Mouse (Mus musculus) midbrain, embryonic 16.5 days (tissue): ENCODE results near the gene Npw. TPM values are rescaled to one million over a fixed set of nuclear protein-coding genes. Genes with fewer than 3 reads are reported as not detected.
"Not testable (repeated sequence)": the region's sequence is repeated elsewhere in the genome, so short reads cannot be mapped to it uniquely, and the experiment has no call there.

Source experiments
- ATAC-seq: fragments of 200-750 bp; cut with Nextera tagmentation; 2 replicates; pipeline ENCODE4 v1.8.0; 2017; ENCODE audit warnings: moderate TSS enrichment
- H3K27ac ChIP-seq: fragments of 300-500 bp; sonication (generic); 2 replicates; pipeline ENCODE4 v1.5.1; 2014; ENCODE audit warnings: mild to moderate bottlenecking, low read length, mixed read lengths
- H3K27me3 ChIP-seq: fragments of 300-500 bp; sonication (generic); 2 replicates; pipeline ENCODE4 v1.6.1; 2014; ENCODE audit warnings: low read depth, low read length, mixed read lengths; ENCODE audit not compliant: control insufficient read depth, insufficient read depth
- H3K36me3 ChIP-seq: fragments of 300-500 bp; sonication (generic); 2 replicates; pipeline ENCODE4 v1.6.1; 2014; ENCODE audit warnings: mild to moderate bottlenecking, low read length, moderate library complexity, mixed read lengths; ENCODE audit not compliant: control insufficient read depth, insufficient read depth
- H3K4me1 ChIP-seq: fragments of 300-500 bp; sonication (generic); 2 replicates; pipeline ENCODE4 v1.6.1; 2014; ENCODE audit warnings: mild to moderate bottlenecking, low read length, mixed read lengths; ENCODE audit not compliant: control insufficient read depth, insufficient read depth
- H3K4me2 ChIP-seq: fragments of 300-500 bp; sonication (generic); 2 replicates; pipeline ENCODE4 v1.6.1; 2014; ENCODE audit warnings: mild to moderate bottlenecking, low read length, mixed read lengths
- H3K4me3 ChIP-seq: fragments of 300-500 bp; sonication (generic); 2 replicates; pipeline ENCODE4 v1.5.1; 2014; ENCODE audit warnings: low read depth, mild to moderate bottlenecking, low read length, moderate library complexity, mixed read lengths
- H3K9ac ChIP-seq: fragments of 300-500 bp; sonication (generic); 2 replicates; pipeline ENCODE4 v1.6.1; 2014; ENCODE audit warnings: low read depth, low read length, mixed read lengths
- H3K9me3 ChIP-seq: fragments of 300-500 bp; sonication (generic); replicated peaks from 2 replicates; pipeline ENCODE4 v1.6.1; 2014; ENCODE audit warnings: mild to moderate bottlenecking, low read length, mixed read lengths; ENCODE audit not compliant: control insufficient read depth, poor library complexity, severe bottlenecking
- WGBS: fragments of 180-500 bp; shearing (Covaris S2); extraction: QIAGEN DNeasy Blood & Tissue Kit; methylation state at CpG from one replicate; pipeline ENCODE4 v1.1.7; 2014; 5-methylcytosine and 5-hydroxymethylcytosine counted together
- polyA plus RNA-seq: library from polyadenylated mRNA; unstranded; fragments of >200 nt; fragmentation: Nextera tagmentation; extraction: Ambion mirVana; gene quantifications from 2 replicates; pipeline ENCODE4 v1.2.1, GENCODE M21; 2015

Gene Npw
- polyA plus RNA-seq, 1 experiment from 2014 or later = 0.90 TPM

GRCm38 (mm10) chr17:24676877-24677276 lies 18.6 kb upstream of the Npw start:
- Histone ChIP-seq H3K27ac (no peak overlapping the region), H3K4me1 (peaks cover 9% of the 10 kb centered on the region), H3K9me3 (no peaks in the 10 kb centered on the region), H3K9ac (no peak overlapping the region), H3K36me3 (peaks cover 40% of the 10 kb centered on the region), H3K4me2 (no peak overlapping the region), H3K4me3 (no peak overlapping the region), H3K27me3 (no peaks in the 10 kb centered on the region)
- ATAC-seq = no peak
- 97% methylated on average over 5 of the region's 5 CpGs for WGBS

- Histone ChIP-seq H3K9me3 (no peaks in the 10 kb centered on the region), H3K27ac (no peak overlapping the region), H3K36me3 (peaks cover 40% of the 10 kb centered on the region), H3K4me1 (peaks cover 16% of the 10 kb centered on the region), H3K4me2 (no peak overlapping the region), H3K9ac (no peak overlapping the region), H3K27me3 (no peaks in the 10 kb centered on the region), H3K4me3 (no peak overlapping the region)
- 49% methylated on average over 2 of the region's 2 CpGs for WGBS
- no peak for ATAC-seq
Observed at GRCm38 (mm10) chr17:24676187-24676586, 17.9 kb upstream of the Npw start.

- no peak for ATAC-seq
- H3K9me3 ChIP-seq = no peaks in the 10 kb centered on the region
- H3K9ac ChIP-seq = no peak overlapping the region
- H3K4me1 ChIP-seq = peaks cover 26% of the 10 kb centered on the region
- H3K36me3 ChIP-seq = peaks cover 25% of the 10 kb centered on the region
- H3K27me3 ChIP-seq = no peaks in the 10 kb centered on the region
- H3K27ac ChIP-seq = no peak overlapping the region
- no peak overlapping the region for H3K4me3 ChIP-seq
- H3K4me2 ChIP-seq = no peak overlapping the region
- 79% methylated on average over 7 of the region's 7 CpGs for WGBS
Observed at GRCm38 (mm10) chr17:24674277-24674676, 16.0 kb upstream of the Npw start.

- Histone ChIP-seq H3K4me2 (peak overlapping the region; percentile 5; the same call in 1 of the 2 replicates), H3K27me3 (no peaks in the 10 kb centered on the region), H3K4me1 (peaks cover 30% of the 10 kb centered on the region), H3K36me3 (peaks cover 8% of the 10 kb centered on the region), H3K27ac (no peak overlapping the region), H3K4me3 (no peak overlapping the region), H3K9ac (no peak overlapping the region), H3K9me3 (no peaks in the 10 kb centered on the region)
- ATAC-seq = no peak
- 42% methylated on average over 5 of the region's 5 CpGs for WGBS
Observed at GRCm38 (mm10) chr17:24672141-24672540, 13.9 kb upstream of the Npw start.

GRCm38 (mm10) chr17:24671346-24671745 lies 13.1 kb upstream of the Npw start:
- Histone ChIP-seq H3K27ac (no peak overlapping the region), H3K9me3 (no peaks in the 10 kb centered on the region), H3K4me3 (no peak overlapping the region), H3K36me3 (0 out of 2 replicates have a peak, but pooled peaks cover under 1% of the 10 kb centered on the region), H3K27me3 (no peaks in the 10 kb centered on the region), H3K4me2 (peak overlapping the region; percentile 85), H3K9ac (peak overlapping the region; percentile 45; the same call in 1 of the 2 replicates), H3K4me1 (peaks cover 30% of the 10 kb centered on the region)
- WGBS = 79% methylated on average over 5 of the region's 5 CpGs
- ATAC-seq = no peak

- Histone ChIP-seq H3K27me3 (no peaks in the 10 kb centered on the region), H3K4me2 (peak overlapping the region; percentile 85), H3K9ac (peak overlapping the region; percentile 98), H3K27ac (peak overlapping the region; percentile 89), H3K4me1 (peaks cover 30% of the 10 kb centered on the region), H3K36me3 (no peaks in the 10 kb centered on the region), H3K9me3 (no peaks in the 10 kb centered on the region), H3K4me3 (peak overlapping the region; percentile 98)
- WGBS = 13% methylated on average over 8 of the region's 8 CpGs
- ATAC-seq = no peak
Observed at GRCm38 (mm10) chr17:24670246-24670844, 12.1 kb upstream of the Npw start.

- peak within 1 kb of the TSS; percentile 98 for H3K9ac ChIP-seq
- ATAC-seq = peak; percentile 98
Observed at GRCm38 (mm10) chr17:24669545-24670245, 11.4 kb upstream of the Npw start, which contains the start of gene Zfp598. Gene Zfp598, plus strand, starts transcription at chr17:24669687.

GRCm38 (mm10) chr17:24669214-24669544 lies 10.9 kb upstream of the Npw start:
- 13% methylated on average over 15 of the region's 15 CpGs for WGBS
- not testable (repeated sequence) for H3K9me3 ChIP-seq, H3K36me3 ChIP-seq, ATAC-seq, H3K27me3 ChIP-seq
- Histone ChIP-seq H3K27ac (peak overlapping the region; percentile 89), H3K4me2 (peak overlapping the region; percentile 85), H3K4me1 (peaks cover 30% of the 10 kb centered on the region), H3K9ac (peak overlapping the region; percentile 98), H3K4me3 (peak overlapping the region; percentile 98)

More at GRCm38 (mm10) chr17:24669545-24670245, 11.4 kb upstream of the Npw start, which contains the start of gene Zfp598:
- peak within 1 kb of the TSS; percentile 89 for H3K27ac ChIP-seq
- no peaks in the 10 kb centered on the region for H3K36me3 ChIP-seq
- peaks cover 30% of the 10 kb centered on the region for H3K4me1 ChIP-seq
- WGBS = under 1% methylated on average over 54 of the region's 80 CpGs
- H3K4me3 ChIP-seq = peak within 1 kb of the TSS; percentile 98
- no peaks in the 10 kb centered on the region for H3K27me3 ChIP-seq
- no peaks in the 10 kb centered on the region for H3K9me3 ChIP-seq
- peak within 1 kb of the TSS; percentile 85 for H3K4me2 ChIP-seq

GRCm38 (mm10) chr17:24667416-24667815 lies 9.2 kb upstream of the Npw start:
- ATAC-seq = no peak
- no peak overlapping the region for H3K9ac ChIP-seq
- no peaks in the 10 kb centered on the region for H3K27me3 ChIP-seq
- H3K36me3 ChIP-seq = no peaks in the 10 kb centered on the region
- WGBS = 29% methylated on average over 6 of the region's 6 CpGs
- no peak overlapping the region for H3K4me2 ChIP-seq
- H3K4me1 ChIP-seq = peaks cover 25% of the 10 kb centered on the region
- no peak overlapping the region for H3K4me3 ChIP-seq
- no peaks in the 10 kb centered on the region for H3K9me3 ChIP-seq
- no peak overlapping the region for H3K27ac ChIP-seq
